Mouse (Mus musculus) heart, embryonic 16.5 days (tissue): ENCODE data around the gene Cideb. TPM values are rescaled to one million over a fixed set of nuclear protein-coding genes. Genes with fewer than 3 reads are reported as not detected.

ENCODE experiments used
- ATAC-seq: fragments of 200-750 bp; cut with Nextera tagmentation; replicated peaks from 2 replicates; pipeline ENCODE4 v1.8.0; 2017; ENCODE audit warnings: moderate number of reproducible peaks; ENCODE audit not compliant: insufficient read depth, low FRiP score; ENCODE audit errors: extremely low read depth
- H3K27ac ChIP-seq: fragments of 300-500 bp; sonication (generic); 2 replicates; pipeline ENCODE4 v1.5.1; 2014; ENCODE audit warnings: mild to moderate bottlenecking, low read length, control low read depth, moderate library complexity
- H3K27me3 ChIP-seq: fragments of 300-500 bp; sonication (generic); 2 replicates; pipeline ENCODE4 v1.6.1; 2014; ENCODE audit warnings: low read length, mixed read lengths; ENCODE audit not compliant: control insufficient read depth, insufficient read depth
- H3K36me3 ChIP-seq: fragments of 300-500 bp; sonication (generic); 2 replicates; pipeline ENCODE4 v1.6.1; 2014; ENCODE audit not compliant: control insufficient read depth, insufficient read depth
- H3K4me1 ChIP-seq: fragments of 300-500 bp; sonication (generic); 2 replicates; pipeline ENCODE4 v1.6.1; 2014; ENCODE audit warnings: low read length, mixed read lengths; ENCODE audit not compliant: control insufficient read depth, insufficient read depth
- H3K4me2 ChIP-seq: fragments of 300-500 bp; sonication (generic); 2 replicates; pipeline ENCODE4 v1.6.1; 2014; ENCODE audit warnings: low read depth, mild to moderate bottlenecking, control low read depth, low read length
- H3K4me3 ChIP-seq: fragments of 300-500 bp; sonication (generic); 2 replicates; pipeline ENCODE4 v1.5.1; 2014; ENCODE audit warnings: mild to moderate bottlenecking, control low read depth, low read length
- H3K9ac ChIP-seq: fragments of 300-500 bp; sonication (generic); 2 replicates; pipeline ENCODE4 v1.6.1; 2014; ENCODE audit warnings: low read length, control low read depth
- H3K9me3 ChIP-seq: fragments of 300-500 bp; sonication (generic); replicated peaks from 2 replicates; pipeline ENCODE4 v1.6.1; 2016; ENCODE audit warnings: low read length; ENCODE audit not compliant: control insufficient read depth
- WGBS: fragments of 180-500 bp; shearing (Covaris S2); extraction: QIAGEN DNeasy Blood & Tissue Kit; methylation state at CpG from one replicate; pipeline ENCODE4 v1.1.7; 2014; 5-methylcytosine and 5-hydroxymethylcytosine counted together
- polyA plus RNA-seq: library from polyadenylated mRNA; unstranded; fragments of >200 nt; fragmentation: Nextera tagmentation; extraction: Ambion mirVana; gene quantifications from 2 replicates; pipeline ENCODE4 v1.2.1, GENCODE M21; 2015

The Cideb gene
- polyA plus RNA-seq, 1 experiment from 2014 or later: 1.3 TPM

GRCm38 (mm10) chr14:55757566-55757965 is 692 bp downstream of the Cideb start:
- Histone ChIP-seq H3K9me3 (no peaks in the 10 kb centered on the region), H3K27ac (no peak overlapping the region), H3K27me3 (peaks cover 7% of the 10 kb centered on the region), H3K36me3 (peaks cover 30% of the 10 kb centered on the region), H3K4me2 (0 out of 2 replicates have a peak overlapping the region, but pooled peaks have one; percentile 21), H3K4me3 (no peak overlapping the region), H3K9ac (no peak overlapping the region), H3K4me1 (peaks cover 6% of the 10 kb centered on the region; the same call in 1 of the 2 replicates)
- no peak for ATAC-seq
- 29% methylated on average over 6 of the region's 6 CpGs for WGBS

GRCm38 (mm10) chr14:55747051-55747847 is 11.0 kb downstream of the Cideb start:
- Histone ChIP-seq H3K27me3 (no peaks in the 10 kb centered on the region), H3K9ac (no peak overlapping the region), H3K9me3 (no peaks in the 10 kb centered on the region), H3K27ac (no peak overlapping the region), H3K4me1 (peaks cover 22% of the 10 kb centered on the region), H3K36me3 (peaks cover 23% of the 10 kb centered on the region), H3K4me3 (no peak overlapping the region), H3K4me2 (peak overlapping the region; percentile 94; the same call in 1 of the 2 replicates)
- 83% methylated on average over 10 of the region's 10 CpGs for WGBS
- ATAC-seq: no peak

GRCm38 (mm10) chr14:55745861-55746237 is 12.4 kb downstream of the Cideb start:
- Histone ChIP-seq H3K27me3 (no peaks in the 10 kb centered on the region), H3K4me2 (peak overlapping the region; percentile 94), H3K36me3 (peaks cover 16% of the 10 kb centered on the region), H3K4me3 (peak overlapping the region; percentile 92), H3K9me3 (no peaks in the 10 kb centered on the region), H3K27ac (0 out of 2 replicates have a peak overlapping the region, but pooled peaks have one; percentile 26), H3K4me1 (peaks cover 22% of the 10 kb centered on the region), H3K9ac (peak overlapping the region; percentile 91)
- ATAC-seq: peak; percentile 37
- under 1% methylated on average over 31 of the region's 31 CpGs for WGBS

GRCm38 (mm10) chr14:55745180-55745860 is 12.9 kb downstream of the Cideb start, which contains the start of the genes Dhrs1 and Nop9:
TSS of gene Dhrs1 (minus strand) at chr14:55745690.
TSS of gene Nop9 (plus strand) at chr14:55745693.
- Histone ChIP-seq H3K9ac (peak within 1 kb of the TSS; percentile 91), H3K4me1 (peaks cover 22% of the 10 kb centered on the region), H3K36me3 (peaks cover 15% of the 10 kb centered on the region), H3K27me3 (no peaks in the 10 kb centered on the region), H3K27ac (peak within 1 kb of the TSS; percentile 66), H3K9me3 (no peaks in the 10 kb centered on the region), H3K4me2 (peak within 1 kb of the TSS; percentile 94), H3K4me3 (peak within 1 kb of the TSS; percentile 92)
- peak; percentile 88 for ATAC-seq
- 1% methylated on average over 38 of the region's 48 CpGs for WGBS

GRCm38 (mm10) chr14:55743711-55744110 is 14.5 kb downstream of the Cideb start:
- Histone ChIP-seq H3K27ac (no peak overlapping the region), H3K27me3 (no peaks in the 10 kb centered on the region), H3K36me3 (peaks cover 23% of the 10 kb centered on the region), H3K9ac (no peak overlapping the region), H3K4me3 (no peak overlapping the region), H3K9me3 (no peaks in the 10 kb centered on the region), H3K4me2 (peak overlapping the region; percentile 29; the same call in 1 of the 2 replicates), H3K4me1 (peaks cover 22% of the 10 kb centered on the region)
- ATAC-seq: peak; percentile 70
- 19% methylated on average over 10 of the region's 10 CpGs for WGBS

GRCm38 (mm10) chr14:55737086-55737687 is 21.1 kb downstream of the Cideb start:
- Histone ChIP-seq H3K4me2 (no peak overlapping the region), H3K4me1 (no peaks in the 10 kb centered on the region), H3K27me3 (no peaks in the 10 kb centered on the region), H3K27ac (no peak overlapping the region), H3K4me3 (no peak overlapping the region), H3K36me3 (peaks cover 26% of the 10 kb centered on the region), H3K9ac (no peak overlapping the region), H3K9me3 (no peaks in the 10 kb centered on the region)
- no peak for ATAC-seq
- 89% methylated on average over 9 of the region's 9 CpGs for WGBS

- no peak overlapping the region for H3K9ac ChIP-seq
- no peaks in the 10 kb centered on the region for H3K9me3 ChIP-seq
- no peak for ATAC-seq
- H3K27ac ChIP-seq: no peak overlapping the region
- H3K4me2 ChIP-seq: no peak overlapping the region
- no peaks in the 10 kb centered on the region for H3K4me1 ChIP-seq
- no peak overlapping the region for H3K4me3 ChIP-seq
- no peaks in the 10 kb centered on the region for H3K27me3 ChIP-seq
- peaks cover 26% of the 10 kb centered on the region for H3K36me3 ChIP-seq
- 68% methylated on average over 4 of the region's 4 CpGs for WGBS
Measured at GRCm38 (mm10) chr14:55735758-55736157, 22.5 kb downstream of the Cideb start.

GRCm38 (mm10) chr14:55735334-55735733 is 22.9 kb downstream of the Cideb start:
- Histone ChIP-seq H3K9ac (no peak overlapping the region), H3K27ac (no peak overlapping the region), H3K27me3 (no peaks in the 10 kb centered on the region), H3K36me3 (peaks cover 24% of the 10 kb centered on the region), H3K4me1 (no peaks in the 10 kb centered on the region), H3K4me3 (no peak overlapping the region), H3K4me2 (no peak overlapping the region), H3K9me3 (no peaks in the 10 kb centered on the region)
- WGBS: 48% methylated on average over 3 of the region's 3 CpGs
- no peak for ATAC-seq
